Mouse (Mus musculus) layer of hippocampus, adult 8-10 months (tissue): ENCODE results near the gene Edn3. TPM values are rescaled to one million over a fixed set of nuclear protein-coding genes. Genes with fewer than 3 reads are reported as not detected.

Experiments used
- DNase-seq, 2 experiments: peaks; one replicate each; pipeline ENCODE4 v3.0.0; 2022; ENCODE audit warnings: low spot score in 2 of 2
- total RNA-seq, 4 experiments: library from RNA; stranded (reverse); gene quantifications; 2 replicates each; pipeline ENCODE4 v1.2.4; 2022

Edn3 gene
- total RNA-seq, 4 experiments from 2014 or later = 3.4 to 6.2 (median 5.0) TPM

- DNase-seq = no peak
These were observed 36.6 kb downstream of the Edn3 start for GRCm38 (mm10) chr2:174796998-174797397.

DNA sequence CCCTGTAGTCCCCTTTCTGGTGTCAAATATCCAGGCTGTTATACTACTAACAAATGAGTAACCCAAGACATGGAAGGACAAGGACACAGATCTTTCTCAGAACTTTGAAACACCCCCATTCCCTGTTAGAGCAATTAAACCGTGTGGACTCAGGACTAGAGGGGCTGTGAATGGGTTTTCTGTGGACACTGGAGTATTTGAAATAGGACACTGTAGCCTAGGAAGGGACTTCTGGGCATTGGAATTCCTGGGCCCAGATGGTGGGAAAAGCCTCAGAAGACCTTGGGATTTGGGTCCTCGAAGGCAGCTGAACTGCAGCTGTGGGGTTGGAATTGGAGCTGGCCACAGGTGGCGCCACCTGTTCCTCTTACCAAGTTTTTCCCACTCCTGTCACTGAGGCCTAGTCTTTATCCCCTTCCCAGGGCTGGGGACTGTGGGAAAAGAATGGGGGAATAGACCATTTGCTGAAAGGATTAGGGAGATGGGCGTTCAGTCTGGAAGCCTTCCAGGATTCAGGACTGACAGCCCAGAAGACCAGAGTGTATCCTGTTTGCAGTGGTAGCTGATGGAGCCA, 37.2 kb downstream of the Edn3 start:
- DNase-seq = no peak

DNA sequence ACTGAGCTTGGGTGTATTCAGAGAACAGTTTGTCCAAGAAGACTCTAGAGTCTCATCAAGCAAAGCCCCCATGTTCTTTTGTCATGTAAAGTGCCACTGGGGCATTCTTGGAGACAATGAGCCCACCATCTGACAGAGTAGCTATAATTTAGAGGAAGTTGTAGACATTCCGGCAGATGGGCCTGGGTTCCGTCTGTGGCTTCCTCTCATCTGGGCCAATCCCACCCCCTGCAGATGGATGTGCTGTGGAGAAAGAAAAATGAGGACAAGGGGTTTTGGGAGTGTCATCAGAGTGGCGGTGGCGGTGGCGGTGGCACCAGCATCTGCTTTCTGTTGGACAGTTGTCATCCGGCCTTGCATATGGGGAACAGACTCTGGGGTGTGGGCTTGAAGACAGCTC, 42.0 kb downstream of the Edn3 start:
- DNase-seq = no peak

DNA sequence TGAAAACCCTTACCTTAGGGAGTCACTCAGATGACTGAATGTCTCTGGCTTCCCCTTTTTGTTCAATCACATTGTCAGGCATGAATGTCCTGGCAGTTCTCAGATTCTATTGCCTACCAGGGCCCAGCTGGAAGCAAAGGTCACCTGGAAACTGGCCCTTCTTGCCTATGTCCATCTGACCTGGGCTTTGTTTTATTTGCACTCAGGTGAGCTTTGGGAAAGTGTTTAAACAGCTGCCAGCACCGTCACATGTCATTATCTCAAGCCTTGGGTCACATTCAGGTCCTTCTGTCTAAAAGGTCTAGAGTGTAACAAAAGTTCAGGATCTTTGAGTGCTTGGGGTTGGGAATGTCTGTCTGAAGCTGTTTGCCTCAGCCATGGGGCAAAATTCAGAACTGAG, 43.2 kb downstream of the Edn3 start:
- DNase-seq = no peak

DNA sequence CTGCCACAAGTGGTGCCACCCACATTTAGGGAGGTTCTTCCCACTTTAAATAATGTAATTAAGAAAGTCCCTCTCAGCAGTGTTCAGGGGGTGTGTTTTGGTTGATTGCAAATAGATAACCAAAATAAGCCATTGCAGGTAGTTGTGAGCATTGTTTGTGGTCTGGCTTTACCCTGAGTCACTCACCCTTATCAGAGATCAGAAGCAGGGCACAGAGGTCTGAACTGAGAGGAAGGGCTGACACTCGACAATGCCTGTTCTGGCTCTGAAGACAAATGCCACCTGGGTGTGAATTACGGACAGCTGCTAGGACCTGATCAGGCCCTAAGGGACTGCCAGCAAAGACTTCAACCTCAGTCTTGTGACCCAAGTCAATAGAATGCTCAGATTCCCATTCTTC, 47.5 kb downstream of the Edn3 start:
- DNase-seq = no peak

DNA sequence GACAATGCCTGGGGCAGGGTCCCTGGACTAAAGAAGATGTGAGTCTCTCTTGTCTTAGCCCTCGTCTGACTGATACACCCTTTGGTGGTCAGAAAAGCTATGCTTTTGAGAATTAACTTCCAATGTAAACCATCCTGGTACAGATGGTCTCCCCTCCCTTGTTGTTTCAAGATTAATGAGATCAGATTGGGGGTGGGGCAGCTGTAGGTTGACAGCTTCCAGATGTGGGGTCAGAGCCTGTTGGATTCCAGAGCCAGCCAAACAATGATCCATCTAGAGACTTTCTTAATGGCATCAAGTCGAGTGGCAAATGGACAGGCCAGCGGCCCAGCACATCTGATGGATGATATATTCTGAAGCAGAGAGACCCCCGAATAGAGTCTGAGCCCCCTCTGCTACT, 48.9 kb downstream of the Edn3 start:
- DNase-seq = no peak

- no peak for DNase-seq
These were observed 52.9 kb downstream of the Edn3 start for GRCm38 (mm10) chr2:174813306-174813705.

- DNase-seq = no peak
These were observed 55.7 kb downstream of the Edn3 start for GRCm38 (mm10) chr2:174816163-174816562.

DNA sequence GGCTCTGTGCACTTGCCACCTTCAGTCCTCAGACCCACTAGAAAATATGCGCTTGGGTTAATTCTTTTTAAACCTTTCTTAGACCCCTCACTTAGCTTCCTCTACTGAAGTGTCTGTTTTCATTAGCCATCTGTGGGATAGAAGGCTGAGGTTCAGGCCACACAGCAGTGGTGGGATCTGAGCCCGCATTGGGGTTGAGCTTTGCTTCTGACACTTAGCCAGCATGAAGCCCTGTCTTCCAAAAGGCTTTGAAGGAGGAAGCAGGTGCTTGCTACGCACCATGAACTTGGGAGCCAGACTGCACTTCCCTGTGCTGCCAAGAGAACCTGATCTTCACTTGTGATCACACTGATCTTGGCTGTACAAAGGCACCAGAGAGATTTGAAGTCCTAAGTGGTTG, 59.9 kb downstream of the Edn3 start:
- DNase-seq = no peak

- DNase-seq = no peak
These were observed 67.4 kb downstream of the Edn3 start for GRCm38 (mm10) chr2:174827829-174828228.

DNA sequence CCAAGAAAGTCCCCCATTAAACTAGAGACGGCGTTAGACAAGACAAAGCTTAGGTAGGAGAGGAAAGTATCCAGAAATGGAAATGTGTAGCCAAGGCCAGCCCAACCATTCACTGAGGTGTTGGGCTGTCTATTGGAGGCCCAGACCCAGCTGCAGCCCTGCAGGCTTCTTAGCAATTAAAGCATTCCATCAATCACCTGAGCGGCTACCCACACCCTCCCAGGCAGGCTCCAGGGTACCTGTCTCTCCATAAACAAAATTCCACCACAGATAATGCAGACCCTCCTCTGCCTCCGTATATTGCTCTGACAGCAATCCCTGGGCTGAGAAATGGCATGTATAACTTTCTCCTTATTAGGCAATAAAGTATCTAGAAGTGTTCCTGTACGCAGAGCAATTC, 73.2 kb downstream of the Edn3 start:
- no peak for DNase-seq

Other genes with a start within 250 kb of the Edn3 start
- 10 to 100 TPM; 17.9 to 27.5 (median 22.9) TPM for gene Zfp831, start 117.1 kb upstream of the Edn3 start, total RNA-seq
- 1 to 10 TPM in 3 of 4 experiments, under 1 TPM in 1; 0.67 to 3.2 (median 2.1) TPM for gene Gm14444, start 249.6 kb downstream of the Edn3 start, total RNA-seq